Mouse (Mus musculus): ENCODE data around the gene Dis3l.

Gene Dis3l

GRCm38 (mm10) chr9:64341254-64341566, at the start of gene Dis3l:
Dis3l (minus strand) TSS chr9:64341288.
- DNase-seq (ENCODE audit: low spot score), result no peak

GRCm38 (mm10) chr9:64389576-64390292, 48.6 kb upstream of the Dis3l start:
- DNase-seq (ENCODE audit: low spot score), result no peak

GRCm38 (mm10) chr9:64386466-64387211, 45.6 kb upstream of the Dis3l start:
- DNase-seq (ENCODE audit: low spot score), result no peak

GRCm38 (mm10) chr9:64385511-64386465, 44.7 kb upstream of the Dis3l start, which contains the start of gene Megf11:
Megf11 (plus strand) TSS chr9:64385626.
- DNase-seq (ENCODE audit: low spot score), result peak; percentile 21

- peak; percentile 52 for DNase-seq (ENCODE audit: low spot score)
These were observed 42.1 kb upstream of the Dis3l start for GRCm38 (mm10) chr9:64383021-64383788.

GRCm38 (mm10) chr9:64376380-64376779, 35.3 kb upstream of the Dis3l start:
- DNase-seq (ENCODE audit: low spot score), result no peak

GRCm38 (mm10) chr9:64371305-64371819, 30.3 kb upstream of the Dis3l start:
- no peak for DNase-seq (ENCODE audit: low spot score)

- DNase-seq (ENCODE audit: low spot score), result no peak
These were observed 28.8 kb upstream of the Dis3l start for GRCm38 (mm10) chr9:64369871-64370270.

GRCm38 (mm10) chr9:64361231-64361950, 20.3 kb upstream of the Dis3l start:
- DNase-seq (ENCODE audit: low spot score), result no peak

- DNase-seq (ENCODE audit: low spot score), result no peak
These were observed 14.5 kb upstream of the Dis3l start for GRCm38 (mm10) chr9:64355627-64356026.

GRCm38 (mm10) chr9:64351191-64351590, 10.1 kb upstream of the Dis3l start:
- DNase-seq (ENCODE audit: low spot score), result no peak

- no peak for DNase-seq (ENCODE audit: low spot score)
These were observed 8.4 kb upstream of the Dis3l start for GRCm38 (mm10) chr9:64349490-64349889.

- DNase-seq (ENCODE audit: low spot score), result no peak
These were observed 6.3 kb upstream of the Dis3l start for GRCm38 (mm10) chr9:64347377-64347776.

- no peak for DNase-seq (ENCODE audit: low spot score)
These were observed 4.8 kb upstream of the Dis3l start for GRCm38 (mm10) chr9:64345931-64346330.

- DNase-seq (ENCODE audit: low spot score), result no peak
These were observed 2.6 kb upstream of the Dis3l start for GRCm38 (mm10) chr9:64343656-64344055.

- DNase-seq (ENCODE audit: low spot score), result peak; percentile 11
These were observed 583 bp upstream of the Dis3l start for GRCm38 (mm10) chr9:64341671-64342070.

- DNase-seq (ENCODE audit: low spot score), result peak; percentile 73
These were observed 486 bp downstream of the Dis3l start for GRCm38 (mm10) chr9:64340351-64341253.

GRCm38 (mm10) chr9:64339361-64339760, 1.7 kb downstream of the Dis3l start:
- no peak for DNase-seq (ENCODE audit: low spot score)

GRCm38 (mm10) chr9:64335825-64336224, 5.3 kb downstream of the Dis3l start:
- no peak for DNase-seq (ENCODE audit: low spot score)

- DNase-seq (ENCODE audit: low spot score), result no peak
These were observed 17.1 kb downstream of the Dis3l start for GRCm38 (mm10) chr9:64323976-64324375.

Measured in urinary bladder, postnatal 14 days (tissue).